Mouse (Mus musculus): ENCODE data around the gene Aaas. TPM values are rescaled to one million over a fixed set of nuclear protein-coding genes. Genes with fewer than 3 reads are reported as not detected.

The Aaas gene
- polyA plus RNA-seq (2012; ENCODE audit: insufficient read depth, insufficient read length, low replicate concordance, missing spikeins) = not detected in 2 replicates

GRCm38 (mm10) chr15:102350138-102350941 is at the start of gene Aaas:
Gene Aaas, minus strand, starts transcription at chr15:102350771.
- TF ChIP-seq CTCF (IDR thresholded peaks at IDR 0.05; ENCODE audit: insufficient read depth, low read depth, low read length) = peak; percentile 78
- TF ChIP-seq POLR2A (IDR thresholded peaks at IDR 0.05; ENCODE audit: insufficient read depth, low read depth, low read length) = peak; percentile 53
- H3K4me1 ChIP-seq (ENCODE audit: control insufficient read depth, insufficient read depth, low read length) = peaks cover 4% of the 10 kb centered on the region; the same call in 1 of the 2 replicates
- no peak within 1 kb of the TSS for H3K27ac ChIP-seq (ENCODE audit: insufficient read depth, low read depth, low read length)
- under 1% methylated on average over 56 of the region's 56 CpGs for WGBS
- peak within 1 kb of the TSS; percentile 74 for H3K4me3 ChIP-seq (ENCODE audit: insufficient read depth, low read depth, low read length)

GRCm38 (mm10) chr15:102399229-102400221 is 49.0 kb upstream of the Aaas start:
- H3K27ac ChIP-seq (ENCODE audit: insufficient read depth, low read depth, low read length) = peak overlapping the region; percentile 50
- 0 out of 2 replicates have a peak, but pooled peaks cover 6% of the 10 kb centered on the region for H3K4me1 ChIP-seq (ENCODE audit: control insufficient read depth, insufficient read depth, low read length)
- WGBS = 9% methylated on average over 34 of the region's 34 CpGs
- TF ChIP-seq CTCF (IDR thresholded peaks at IDR 0.05; ENCODE audit: insufficient read depth, low read depth, low read length) (no peak), POLR2A (IDR thresholded peaks at IDR 0.05; ENCODE audit: insufficient read depth, low read depth, low read length) (0 out of 2 replicates have a peak, but pooled peaks have one; percentile 31)
- peak overlapping the region; percentile 46 for H3K4me3 ChIP-seq (ENCODE audit: insufficient read depth, low read depth, low read length)

- Histone ChIP-seq H3K4me3 (ENCODE audit: insufficient read depth, low read depth, low read length) (no peak overlapping the region), H3K4me1 (ENCODE audit: control insufficient read depth, insufficient read depth, low read length) (0 out of 2 replicates have a peak, but pooled peaks cover 6% of the 10 kb centered on the region), H3K27ac (ENCODE audit: insufficient read depth, low read depth, low read length) (no peak overlapping the region)
- WGBS = 62% methylated on average over 5 of the region's 5 CpGs
- no peak for TF ChIP-seq POLR2A (IDR thresholded peaks at IDR 0.05; ENCODE audit: insufficient read depth, low read depth, low read length)
- TF ChIP-seq CTCF (IDR thresholded peaks at IDR 0.05; ENCODE audit: insufficient read depth, low read depth, low read length) = no peak
These were observed 48.1 kb upstream of the Aaas start for GRCm38 (mm10) chr15:102398629-102399028.

- H3K4me3 ChIP-seq (ENCODE audit: insufficient read depth, low read depth, low read length) = no peak overlapping the region
- no peak overlapping the region for H3K27ac ChIP-seq (ENCODE audit: insufficient read depth, low read depth, low read length)
- no peak for TF ChIP-seq POLR2A (IDR thresholded peaks at IDR 0.05; ENCODE audit: insufficient read depth, low read depth, low read length)
- no peak for TF ChIP-seq CTCF (IDR thresholded peaks at IDR 0.05; ENCODE audit: insufficient read depth, low read depth, low read length)
- 49% methylated on average over 3 of the region's 3 CpGs for WGBS
- 0 out of 2 replicates have a peak, but pooled peaks cover 6% of the 10 kb centered on the region for H3K4me1 ChIP-seq (ENCODE audit: control insufficient read depth, insufficient read depth, low read length)
These were observed 44.5 kb upstream of the Aaas start for GRCm38 (mm10) chr15:102395061-102395460.

GRCm38 (mm10) chr15:102393584-102394014 is 43.0 kb upstream of the Aaas start:
- TF ChIP-seq POLR2A (IDR thresholded peaks at IDR 0.05; ENCODE audit: insufficient read depth, low read depth, low read length) = no peak
- Histone ChIP-seq H3K4me3 (ENCODE audit: insufficient read depth, low read depth, low read length) (no peak overlapping the region), H3K27ac (ENCODE audit: insufficient read depth, low read depth, low read length) (no peak overlapping the region), H3K4me1 (ENCODE audit: control insufficient read depth, insufficient read depth, low read length) (no peaks in the 10 kb centered on the region)

GRCm38 (mm10) chr15:102392520-102392919 is 41.9 kb upstream of the Aaas start:
- WGBS = 53% methylated on average over 2 of the region's 2 CpGs
- TF ChIP-seq CTCF (IDR thresholded peaks at IDR 0.05; ENCODE audit: insufficient read depth, low read depth, low read length) (no peak), POLR2A (IDR thresholded peaks at IDR 0.05; ENCODE audit: insufficient read depth, low read depth, low read length) (no peak)
- Histone ChIP-seq H3K4me1 (ENCODE audit: control insufficient read depth, insufficient read depth, low read length) (no peaks in the 10 kb centered on the region), H3K4me3 (ENCODE audit: insufficient read depth, low read depth, low read length) (no peak overlapping the region), H3K27ac (ENCODE audit: insufficient read depth, low read depth, low read length) (no peak overlapping the region)

GRCm38 (mm10) chr15:102388942-102389341 is 38.4 kb upstream of the Aaas start:
- no peak overlapping the region for H3K27ac ChIP-seq (ENCODE audit: insufficient read depth, low read depth, low read length)
- TF ChIP-seq CTCF (IDR thresholded peaks at IDR 0.05; ENCODE audit: insufficient read depth, low read depth, low read length) (no peak), POLR2A (IDR thresholded peaks at IDR 0.05; ENCODE audit: insufficient read depth, low read depth, low read length) (no peak)
- no peaks in the 10 kb centered on the region for H3K4me1 ChIP-seq (ENCODE audit: control insufficient read depth, insufficient read depth, low read length)
- no peak overlapping the region for H3K4me3 ChIP-seq (ENCODE audit: insufficient read depth, low read depth, low read length)
- 84% methylated on average over 3 of the region's 3 CpGs for WGBS

GRCm38 (mm10) chr15:102386640-102387039 is 36.1 kb upstream of the Aaas start:
- no peak for TF ChIP-seq POLR2A (IDR thresholded peaks at IDR 0.05; ENCODE audit: insufficient read depth, low read depth, low read length)
- no peak for TF ChIP-seq CTCF (IDR thresholded peaks at IDR 0.05; ENCODE audit: insufficient read depth, low read depth, low read length)
- H3K4me1 ChIP-seq (ENCODE audit: control insufficient read depth, insufficient read depth, low read length) = no peaks in the 10 kb centered on the region
- no peak overlapping the region for H3K4me3 ChIP-seq (ENCODE audit: insufficient read depth, low read depth, low read length)
- no peak overlapping the region for H3K27ac ChIP-seq (ENCODE audit: insufficient read depth, low read depth, low read length)
- 46% methylated on average over 9 of the region's 9 CpGs for WGBS

Data from olfactory bulb, adult 2 months (tissue).